Mouse (Mus musculus) heart, adult 2 months (tissue): ENCODE results near the gene Rtkn2.
"Not testable (repeated sequence)": the region's sequence is repeated elsewhere in the genome, so short reads cannot be mapped to it uniquely, and the experiment has no call there.

Experiments
- CTCF ChIP-seq: fragments of 200-600 bp; IDR thresholded peaks from 2 replicates; pipeline ENCODE4 v1.8.1; 2022; ENCODE audit warnings: antibody characterized with exemption, mild to moderate bottlenecking, moderate library complexity
- POLR2A ChIP-seq: fragments of 200-500 bp; IDR thresholded peaks from 2 replicates; pipeline ENCODE4 v1.6.1; 2011; ENCODE audit warnings: mild to moderate bottlenecking, low read depth, low read length, control low read depth; ENCODE audit not compliant: insufficient read depth

- TF ChIP-seq CTCF, POLR2A: not testable (repeated sequence)
Observed at GRCm38 (mm10) chr10:68099801-68100200, 120.4 kb downstream of the Rtkn2 start.
